Mouse (Mus musculus) thymus, adult 2 months (tissue): ENCODE results near the gene Ptn. TPM values are rescaled to one million over a fixed set of nuclear protein-coding genes. Genes with fewer than 3 reads are reported as not detected.

Experiments used
- DNase-seq: peaks from one replicate; pipeline ENCODE4 v3.0.0; 2021
- H3K27ac ChIP-seq: fragments of 200-500 bp; 2 replicates; pipeline ENCODE4 v1.5.1; 2012; ENCODE audit warnings: low read length, control low read depth; ENCODE audit not compliant: control insufficient read depth, insufficient read depth
- H3K27me3 ChIP-seq: fragments of 200-500 bp; 2 replicates; pipeline ENCODE4 v1.6.1; 2012; ENCODE audit warnings: mild to moderate bottlenecking, low read length, moderate library complexity, mixed read lengths; ENCODE audit not compliant: control insufficient read depth, insufficient read depth
- H3K36me3 ChIP-seq: fragments of 200-500 bp; 2 replicates; pipeline ENCODE4 v1.6.1; 2012; ENCODE audit warnings: mild to moderate bottlenecking, low read length, moderate library complexity; ENCODE audit not compliant: control insufficient read depth, insufficient read depth
- H3K4me1 ChIP-seq: fragments of 200-500 bp; replicated peaks from 2 replicates; pipeline ENCODE4 v1.6.1; 2012; ENCODE audit warnings: low read length; ENCODE audit not compliant: control insufficient read depth, insufficient read depth
- H3K4me3 ChIP-seq: fragments of 200-500 bp; 2 replicates; pipeline ENCODE4 v1.5.1; 2012; ENCODE audit warnings: mild to moderate bottlenecking, low read length, control low read depth, moderate library complexity; ENCODE audit not compliant: control insufficient read depth, insufficient read depth
- CTCF ChIP-seq: fragments of 200-500 bp; IDR thresholded peaks from 2 replicates; pipeline ENCODE4 v1.5.1; 2012; ENCODE audit warnings: mild to moderate bottlenecking, control low read depth, low read length, moderate library complexity, borderline replicate concordance; ENCODE audit not compliant: control insufficient read depth, poor library complexity, insufficient read depth; ENCODE audit errors: extremely low read depth
- POLR2A ChIP-seq: fragments of 200-500 bp; IDR thresholded peaks from 2 replicates; pipeline ENCODE4 v1.6.1; 2012; ENCODE audit warnings: mild to moderate bottlenecking, low read length, control low read depth, moderate library complexity; ENCODE audit not compliant: control insufficient read depth, poor library complexity, insufficient read depth; ENCODE audit errors: extremely low read depth
- WGBS: fragments of 180-500 bp; shearing (Covaris S2); methylation state at CpG from one replicate; pipeline ENCODE4 v1.1.7; 2018; 5-methylcytosine and 5-hydroxymethylcytosine counted together
- polyA plus RNA-seq: library from polyadenylated mRNA; depleted of rRNA; stranded (reverse); fragments of >200 nt; gene quantifications from 2 replicates; pipeline ENCODE4 v1.2.3, GENCODE M21; 2012

Ptn gene
- polyA plus RNA-seq, 1 experiment = 2.9 TPM

DNA sequence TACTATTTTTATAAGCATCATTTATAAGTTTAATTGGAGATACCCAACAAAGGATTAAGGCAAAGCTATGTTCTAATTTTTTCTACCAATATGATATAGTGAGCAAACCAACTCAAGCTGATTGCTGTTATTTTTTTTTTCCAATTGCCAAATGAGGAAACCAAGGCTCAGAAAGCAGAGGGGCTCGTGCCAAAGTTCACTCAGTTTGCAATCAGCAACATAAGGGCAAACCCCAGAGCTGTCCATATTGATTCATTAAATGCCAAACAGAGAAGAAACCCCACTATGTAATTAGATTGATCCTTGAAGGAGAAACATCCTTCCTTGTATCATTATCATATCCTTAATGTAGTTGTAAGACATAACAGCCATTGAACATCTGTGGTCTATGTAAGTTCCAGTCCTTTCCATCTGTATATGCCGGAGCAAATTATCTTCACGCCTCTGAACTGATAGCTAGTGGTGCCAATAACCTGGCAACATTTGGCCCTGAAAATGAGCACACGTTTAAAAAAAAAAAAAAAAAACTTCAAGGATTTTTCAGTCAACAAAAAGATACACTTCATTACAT is 24.8 kb upstream of the Ptn start:
- 87% methylated on average over 4 of the region's 4 CpGs for WGBS
- TF ChIP-seq POLR2A (no peak), CTCF (no peak)
- H3K36me3 ChIP-seq = no peaks in the 10 kb centered on the region

DNA sequence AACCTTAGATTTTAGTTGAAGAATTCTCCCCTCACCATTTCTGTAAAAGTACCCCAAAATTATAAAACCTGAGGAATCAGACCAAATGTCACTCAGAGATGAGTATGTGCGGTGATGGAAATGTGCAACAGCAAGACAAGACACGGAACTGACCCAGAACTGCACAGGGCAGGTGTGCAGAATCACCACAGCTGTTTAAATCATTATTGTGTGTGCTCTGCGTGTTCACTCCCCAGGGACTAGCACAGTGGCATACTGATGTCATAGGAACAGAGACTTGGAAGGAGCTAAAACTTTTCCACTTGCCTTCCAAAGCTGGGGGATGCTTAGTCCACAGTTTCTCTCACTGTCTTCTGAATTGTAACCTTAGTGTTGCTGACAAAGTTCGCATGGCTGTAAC is 22.7 kb upstream of the Ptn start:
- no peaks in the 10 kb centered on the region for H3K36me3 ChIP-seq
- H3K27me3 ChIP-seq = no peaks in the 10 kb centered on the region
- TF ChIP-seq CTCF (no peak), POLR2A (no peak)
- no peaks in the 10 kb centered on the region for H3K4me1 ChIP-seq
- no peak for DNase-seq
- no peak overlapping the region for H3K4me3 ChIP-seq
- 88% methylated on average over 4 of the region's 4 CpGs for WGBS
- no peak overlapping the region for H3K27ac ChIP-seq

More for the DNA sequence above, 24.8 kb upstream of the Ptn start:
- Histone ChIP-seq H3K27me3 (no peaks in the 10 kb centered on the region), H3K27ac (no peak overlapping the region), H3K4me3 (no peak overlapping the region), H3K4me1 (no peaks in the 10 kb centered on the region)
- no peak for DNase-seq

DNA sequence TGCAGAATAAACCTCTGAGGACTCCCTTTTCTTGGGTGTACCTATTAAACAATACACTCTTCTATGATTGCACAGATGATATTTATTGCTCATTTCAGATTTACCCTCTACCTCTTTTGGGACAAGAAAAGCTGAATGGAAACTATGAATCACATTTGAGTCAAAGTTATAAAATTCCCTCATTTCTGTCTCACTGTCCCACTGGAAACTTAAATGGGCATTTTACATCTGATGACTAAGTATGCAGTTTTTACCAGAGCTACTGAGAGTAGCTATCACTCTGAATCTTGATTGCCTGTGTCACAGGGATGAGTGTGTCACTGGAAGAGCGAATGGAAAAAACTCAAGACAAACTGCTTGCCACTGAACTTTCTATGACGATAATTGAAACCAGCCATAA is 22.2 kb upstream of the Ptn start:
- H3K27me3 ChIP-seq = no peaks in the 10 kb centered on the region
- 91% methylated on average over 2 of the region's 2 CpGs for WGBS
- no peak overlapping the region for H3K4me3 ChIP-seq
- no peak for TF ChIP-seq CTCF
- no peak for TF ChIP-seq POLR2A
- H3K4me1 ChIP-seq = no peaks in the 10 kb centered on the region
- DNase-seq = no peak
- H3K27ac ChIP-seq = no peak overlapping the region
- no peaks in the 10 kb centered on the region for H3K36me3 ChIP-seq

DNA sequence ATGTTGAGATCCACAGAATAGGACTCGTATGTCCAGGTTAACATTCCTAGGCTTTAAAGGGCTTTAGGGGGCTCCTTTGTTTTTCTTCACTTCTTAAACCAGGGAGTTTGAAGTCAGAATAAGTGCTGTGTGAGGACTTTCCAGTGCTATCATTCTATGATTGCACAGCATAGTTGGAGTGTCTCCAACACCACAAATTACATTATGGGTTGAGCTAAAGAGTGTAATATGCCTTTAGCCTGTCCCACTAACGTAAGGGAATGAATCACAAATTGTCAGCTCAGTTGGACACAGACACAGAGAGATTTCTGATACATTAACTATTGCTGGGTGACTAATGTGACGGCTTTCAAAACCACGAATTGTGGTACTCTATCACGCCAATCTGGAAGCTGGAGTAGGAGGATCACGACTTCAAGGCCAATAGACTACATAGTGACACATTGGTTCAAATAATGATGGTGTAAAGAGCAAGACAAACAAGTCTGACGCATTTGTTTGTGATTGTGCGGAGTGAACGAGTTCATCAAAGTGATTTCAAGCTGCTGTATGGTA is 20.4 kb upstream of the Ptn start:
- H3K4me3 ChIP-seq = no peak overlapping the region
- no peaks in the 10 kb centered on the region for H3K27me3 ChIP-seq
- 85% methylated on average over 9 of the region's 9 CpGs for WGBS
- TF ChIP-seq POLR2A (no peak), CTCF (no peak)
- H3K4me1 ChIP-seq = no peaks in the 10 kb centered on the region
- no peaks in the 10 kb centered on the region for H3K36me3 ChIP-seq
- H3K27ac ChIP-seq = no peak overlapping the region
- no peak for DNase-seq

DNA sequence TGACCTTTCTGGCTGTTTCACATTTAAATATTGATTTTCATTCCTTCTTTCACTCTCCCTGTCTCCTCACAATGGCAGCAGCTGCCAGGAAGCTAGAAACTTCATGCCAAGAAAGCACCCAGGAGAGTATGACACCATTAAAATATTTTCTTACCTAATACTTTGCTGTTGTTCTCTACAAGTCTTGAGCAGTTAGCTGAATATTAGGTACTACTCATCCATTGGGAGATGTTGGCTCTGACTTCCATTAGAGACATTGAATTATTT is 9.7 kb upstream of the Ptn start:
- Histone ChIP-seq H3K4me3 (no peak overlapping the region), H3K27ac (no peak overlapping the region), H3K36me3 (no peaks in the 10 kb centered on the region), H3K27me3 (no peaks in the 10 kb centered on the region), H3K4me1 (no peaks in the 10 kb centered on the region)
- TF ChIP-seq POLR2A (no peak), CTCF (no peak)
- no peak for DNase-seq

DNA sequence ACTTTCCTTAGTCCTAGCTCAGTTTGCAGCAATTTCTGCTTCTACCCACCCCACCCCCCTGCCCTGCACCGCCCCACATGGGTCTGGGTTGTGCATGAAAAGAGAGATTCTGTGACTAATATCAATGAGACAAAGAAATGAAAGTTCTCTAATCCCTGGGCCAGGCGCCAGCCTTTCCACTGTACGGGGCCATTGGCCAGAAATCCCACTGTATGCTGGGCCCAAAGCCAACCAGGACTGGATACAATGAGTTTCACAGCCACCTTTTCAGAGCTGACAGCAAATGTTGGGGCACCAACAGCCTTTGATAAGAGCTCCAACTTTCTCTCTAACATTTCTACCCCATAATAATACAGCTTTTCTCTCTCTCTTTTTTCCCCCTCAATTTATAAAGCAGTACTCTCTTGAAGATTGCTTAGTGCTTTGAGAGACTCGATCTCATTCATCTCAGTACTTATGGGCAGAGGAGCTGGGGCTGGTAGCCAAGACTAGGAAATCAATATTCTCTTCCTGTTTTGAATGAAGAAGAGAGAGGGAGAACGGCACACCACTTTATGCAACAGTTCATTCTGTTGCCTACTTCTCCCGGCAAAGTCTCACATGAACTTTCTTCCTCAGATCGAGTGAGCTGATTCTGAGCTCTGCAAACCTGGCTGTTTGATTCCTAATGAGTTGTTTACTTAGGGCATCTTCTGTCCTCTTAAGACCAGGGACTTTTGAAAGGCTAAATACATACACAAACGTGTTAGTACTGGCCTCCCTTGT is 9.2 kb upstream of the Ptn start:
- no peaks in the 10 kb centered on the region for H3K4me1 ChIP-seq
- H3K36me3 ChIP-seq = no peaks in the 10 kb centered on the region
- WGBS = 78% methylated on average over 8 of the region's 8 CpGs
- H3K27ac ChIP-seq = no peak overlapping the region
- TF ChIP-seq POLR2A (no peak), CTCF (no peak)
- H3K4me3 ChIP-seq = no peak overlapping the region
- H3K27me3 ChIP-seq = no peaks in the 10 kb centered on the region
- no peak for DNase-seq
